In genomic region chr6:88981544-88981943, GRCm38 (mm10) we compare ENCODE assay signal across 13 mouse cellular contexts.
DNase-seq lines count a peak whose midpoint lies in the region; ATAC-seq and TF ChIP-seq lines count a peak whose summit lies in the region.
"Had no signal": no experiment of that assay in that cellular context is flagged by ENCODE, and none has a peak within 500 bp of the region (broad histone marks: within the 10 kb centered on the region; RNA-seq: fewer than 3 reads in every experiment).

No protein-coding gene starts in this region.

- H3K4me1 ChIP-seq in forebrain, embryonic 11.5 days (replicated peaks; ENCODE audit: control insufficient read depth, insufficient read depth, low read length) = peaks cover 7% of the 10 kb centered on the region; the same call in 1 of the 2 replicates
- H3K4me1 ChIP-seq in hindbrain, postnatal 0 days (ENCODE audit: insufficient read depth, low read length) = peaks cover 11% of the 10 kb centered on the region
- H3K4me1 ChIP-seq: limb, embryonic 15.5 days had no signal

- 5% methylated on average over 7 of the region's 7 CpGs for WGBS in forebrain, embryonic 11.5 days
- 6% methylated on average over 7 of the region's 7 CpGs for WGBS in hindbrain, postnatal 0 days

- ATAC-seq in forebrain, embryonic 11.5 days (replicated peaks; ENCODE audit: low FRiP score) = peak; percentile 49
- peak; percentile 36; the same call in 1 of the 2 replicates for ATAC-seq in hindbrain, postnatal 0 days
- 0 out of 2 replicates have a peak, but pooled peaks have one; percentile 11 for ATAC-seq in monocyte, adult 5-6 weeks (replicated peaks; ENCODE audit: insufficient number of reproducible peaks, low FRiP score, low TSS enrichment, poor library complexity, severe bottlenecking)
- ATAC-seq: intestine, embryonic 16.5 days had no signal

- no peak for TF ChIP-seq CTCF in hindbrain, postnatal 0 days (IDR thresholded peaks at IDR 0.05; ENCODE audit: low read depth)

- peak overlapping the region; percentile 64 for H3K27ac ChIP-seq in forebrain, embryonic 11.5 days (ENCODE audit: low read depth, low read length)
- H3K27ac ChIP-seq in hindbrain, postnatal 0 days = no peak overlapping the region
- H3K27ac ChIP-seq: limb, embryonic 15.5 days had no signal

- peak overlapping the region; percentile 12 for H3K9ac ChIP-seq in forebrain, embryonic 11.5 days (ENCODE audit: low read length)
- no peak overlapping the region for H3K9ac ChIP-seq in hindbrain, postnatal 0 days (replicated peaks; ENCODE audit: low read length)
- H3K9ac ChIP-seq: limb, embryonic 15.5 days had no signal

- peaks cover 2% of the 10 kb centered on the region; the same call in 1 of the 2 replicates for H3K27me3 ChIP-seq in forebrain, embryonic 11.5 days (ENCODE audit: control insufficient read depth, insufficient read depth, low read length)
- no peaks in the 10 kb centered on the region for H3K27me3 ChIP-seq in hindbrain, postnatal 0 days (ENCODE audit: insufficient read depth, low read length)

- no peaks in the 10 kb centered on the region for H3K36me3 ChIP-seq in forebrain, embryonic 11.5 days (ENCODE audit: control insufficient read depth, insufficient read depth, low read length)
- no peaks in the 10 kb centered on the region for H3K36me3 ChIP-seq in hindbrain, postnatal 0 days (ENCODE audit: insufficient read depth, low read length)
- H3K36me3 ChIP-seq: limb, embryonic 15.5 days had no signal

- H3K4me2 ChIP-seq in forebrain, embryonic 11.5 days (ENCODE audit: low read depth, low read length, severe bottlenecking) = no peak overlapping the region
- H3K4me2 ChIP-seq in hindbrain, postnatal 0 days (ENCODE audit: low read depth, low read length) = no peak overlapping the region
- H3K4me2 ChIP-seq: heart, embryonic 11.5 days; limb, embryonic 15.5 days had no signal

- no peaks in the 10 kb centered on the region for H3K9me3 ChIP-seq in forebrain, embryonic 11.5 days (ENCODE audit: control insufficient read depth, low read length)
- no peaks in the 10 kb centered on the region for H3K9me3 ChIP-seq in hindbrain, postnatal 0 days (ENCODE audit: low read length)
- H3K9me3 ChIP-seq: limb, embryonic 15.5 days had no signal

- DNase-seq in embryo, embryonic 10 days (ENCODE audit: low spot score) = peak; percentile 48
- DNase-seq in embryo, embryonic 9.5 days (ENCODE audit: extremely low spot score) = no peak
- DNase-seq in forebrain, embryonic 11.5 days (ENCODE audit: low spot score) = no peak
- peak; percentile 73 for DNase-seq in hindbrain, postnatal 0 days (ENCODE audit: low spot score)
- no peak for DNase-seq in heart, adult 8-10 months (ENCODE audit: low spot score)
- no peak for DNase-seq in ovary, postnatal 14 days (ENCODE audit: low spot score)
- no peak for DNase-seq in liver
- DNase-seq: adrenal gland, postnatal 25 days; B cell, adult 2 months had no signal

- H3K4me3 ChIP-seq in forebrain, embryonic 11.5 days (ENCODE audit: low read depth, low read length) = no peak overlapping the region
- H3K4me3 ChIP-seq in hindbrain, postnatal 0 days (ENCODE audit: low read length) = no peak overlapping the region
- H3K4me3 ChIP-seq: limb, embryonic 15.5 days had no signal

Comparison
In these comparisons a context has a peak if more than half of its experiments do, and no peak if none do; other contexts are left out.
1. DNase-seq: peak in embryo, embryonic 10 days (single experiment) and hindbrain, postnatal 0 days (single experiment); none in embryo, embryonic 9.5 days (single experiment), forebrain, embryonic 11.5 days (single experiment), heart, adult 8-10 months (single experiment), ovary, postnatal 14 days (single experiment) and liver (single experiment).
2. Peak in every context shown above with its lines, with median percentiles within 50 percentile points of each other: ATAC-seq.